Mouse (Mus musculus) testis, postnatal 14 days (tissue): ENCODE results near the gene Snx22.

Source experiments
- DNase-seq: peaks from one replicate; pipeline ENCODE4 v3.0.0; 2021; ENCODE audit warnings: low spot score

Gene Snx22

GRCm38 (mm10) chr9:66068971-66069391 is 538 bp downstream of the Snx22 start:
- no peak for DNase-seq

- DNase-seq, result no peak
Measured at GRCm38 (mm10) chr9:66068056-66068455, 1.5 kb downstream of the Snx22 start.

GRCm38 (mm10) chr9:66067542-66067941 is 2.0 kb downstream of the Snx22 start:
- DNase-seq, result no peak

GRCm38 (mm10) chr9:66066791-66067190 is 2.7 kb downstream of the Snx22 start:
- no peak for DNase-seq

- no peak for DNase-seq
Measured at GRCm38 (mm10) chr9:66064316-66064715, 5.2 kb downstream of the Snx22 start.

GRCm38 (mm10) chr9:66063446-66063845 is 6.1 kb downstream of the Snx22 start:
- no peak for DNase-seq

GRCm38 (mm10) chr9:66061656-66062055 is 7.9 kb downstream of the Snx22 start:
- no peak for DNase-seq

- no peak for DNase-seq
Measured at GRCm38 (mm10) chr9:66060986-66061385, 8.5 kb downstream of the Snx22 start.

GRCm38 (mm10) chr9:66060308-66060647 is 9.2 kb downstream of the Snx22 start:
- no peak for DNase-seq

- peak; percentile 96 for DNase-seq
Measured at GRCm38 (mm10) chr9:66059583-66060307, 9.8 kb downstream of the Snx22 start, which contains the start of gene Ppib. Gene Ppib, plus strand, starts transcription at chr9:66060222.

GRCm38 (mm10) chr9:66053620-66054019 is 15.9 kb downstream of the Snx22 start:
- no peak for DNase-seq

- no peak for DNase-seq
Measured at GRCm38 (mm10) chr9:66052731-66053130, 16.8 kb downstream of the Snx22 start.

- no peak for DNase-seq
Measured at GRCm38 (mm10) chr9:66051493-66051892, 18.0 kb downstream of the Snx22 start.

- DNase-seq, result no peak
Measured at GRCm38 (mm10) chr9:66049931-66050601, 19.5 kb downstream of the Snx22 start.

- no peak for DNase-seq
Measured at GRCm38 (mm10) chr9:66043241-66043640, 26.3 kb downstream of the Snx22 start.

GRCm38 (mm10) chr9:66042331-66042730 is 27.2 kb downstream of the Snx22 start:
- DNase-seq, result no peak

- DNase-seq, result no peak
Measured at GRCm38 (mm10) chr9:66040801-66041200, 28.7 kb downstream of the Snx22 start.

- DNase-seq, result no peak
Measured at GRCm38 (mm10) chr9:66039290-66039689, 30.2 kb downstream of the Snx22 start.

GRCm38 (mm10) chr9:66038581-66038980 is 30.9 kb downstream of the Snx22 start:
- DNase-seq, result no peak

- DNase-seq, result no peak
Measured at GRCm38 (mm10) chr9:66038082-66038481, 31.4 kb downstream of the Snx22 start.

- DNase-seq, result no peak
Measured at GRCm38 (mm10) chr9:66020601-66021000, 48.9 kb downstream of the Snx22 start.
